9 mouse cellular contexts compared by ENCODE assay signal in genomic region chr3:101648096-101648793, GRCm38 (mm10). TPM values are rescaled to one million over a fixed set of nuclear protein-coding genes. Genes with fewer than 3 reads are reported as not detected.
A peak's percentile ranks its signal among the peaks of the same experiment; 100 is the strongest.
DNase-seq lines count a peak whose midpoint lies in the region; ATAC-seq lines count a peak whose summit lies in the region.
"Had no signal": no experiment of that assay in that cellular context is flagged by ENCODE, and none has a peak within 500 bp of the region (broad histone marks: within the 10 kb centered on the region; RNA-seq: fewer than 3 reads in every experiment).

No protein-coding gene starts in this region.

- peak; percentile 85 for ATAC-seq in megakaryocyte-erythroid progenitor cell, adult 5-6 weeks (replicated peaks; ENCODE audit: low FRiP score, low TSS enrichment, poor library complexity, severe bottlenecking)

- DNase-seq in lung, postnatal 36 days = peak; percentile 42
- DNase-seq in lung, postnatal 4 days = no peak
- DNase-seq in R1 (ENCODE audit: low read depth, low spot score) = peak; percentile 69
- peak; percentile 52 for DNase-seq in induced T-regulatory cell, adult 2 months (ENCODE audit: low read depth)
- DNase-seq in left cerebral cortex, adult 8-10 months (ENCODE audit: low spot score in 2 of 2) = no peak
- no peak for DNase-seq in frontal cortex, postnatal 36 days (ENCODE audit: low spot score in 2 of 2)
- no peak for DNase-seq in right cerebral cortex, postnatal 4 days
- DNase-seq: layer of hippocampus, postnatal 36 days had no signal

RNA-seq across cellular contexts. Expression of gene Atp1a1, which starts 43.8 kb away (rescaled TPM):
- total RNA-seq in megakaryocyte-erythroid progenitor cell, adult 5-6 weeks (2014; fragmentation: Nextera tagmentation) = 105 TPM in 2 replicates
- 120 and 168 TPM in 2 replicates for total RNA-seq in megakaryocyte-erythroid progenitor cell, adult 5-6 weeks (2017)
- 100 to 1,000 TPM; 805 to 868 (median 852) TPM for total RNA-seq in left cerebral cortex, adult 8-10 months (2022)

Comparison
In these comparisons a context has a peak if more than half of its experiments do, and no peak if none do; other contexts are left out.
1. DNase-seq: peak in lung, postnatal 36 days (single experiment), R1 (single experiment) and induced T-regulatory cell, adult 2 months (single experiment); none in lung, postnatal 4 days (0 of 2), left cerebral cortex, adult 8-10 months (0 of 2), frontal cortex, postnatal 36 days (0 of 2) and right cerebral cortex, postnatal 4 days (single experiment).
2. RNA of gene Atp1a1, which starts 43.8 kb away (total RNA-seq): 805 to 868 TPM in left cerebral cortex, adult 8-10 months; 105 to 168 TPM in megakaryocyte-erythroid progenitor cell, adult 5-6 weeks; every median in the first group is over 4 times any median in the second.